27 mouse cellular contexts compared by ENCODE assay signal in the genomic region with DNA sequence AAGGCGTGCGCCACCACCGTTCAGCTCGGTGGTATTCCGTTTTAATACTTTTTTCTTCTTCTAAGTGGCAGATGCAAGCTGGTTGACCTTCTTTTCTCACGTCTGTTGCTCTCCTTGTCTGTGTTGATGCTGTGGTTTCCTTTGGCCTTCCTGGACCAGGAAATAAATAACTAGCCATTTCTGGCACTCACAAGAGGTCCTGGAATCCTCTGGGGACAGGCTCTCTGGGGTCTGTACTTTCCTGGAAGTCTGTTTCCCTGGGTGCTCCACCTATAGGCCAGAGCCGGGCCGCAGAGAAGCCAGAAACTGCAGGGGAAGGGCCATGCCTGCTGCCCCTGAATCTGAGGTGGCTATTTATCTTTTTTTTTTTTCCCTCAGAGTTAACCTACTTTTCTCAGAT. TPM values are rescaled to one million over a fixed set of nuclear protein-coding genes. Genes with fewer than 3 reads are reported as not detected.
DNase-seq lines count a peak whose midpoint lies in the region; ATAC-seq and TF ChIP-seq lines count a peak whose summit lies in the region.
"Had no signal": no experiment of that assay in that cellular context is flagged by ENCODE, and none has a peak within 500 bp of the region (broad histone marks: within the 10 kb centered on the region; RNA-seq: fewer than 3 reads in every experiment).

No protein-coding gene starts in this region.

- no peaks in the 10 kb centered on the region for H3K27me3 ChIP-seq in hindbrain, embryonic 10.5 days (ENCODE audit: insufficient read depth, poor library complexity, severe bottlenecking)
- no peaks in the 10 kb centered on the region for H3K27me3 ChIP-seq in hindbrain, embryonic 11.5 days (ENCODE audit: control insufficient read depth, insufficient read depth, low read length)
- no peaks in the 10 kb centered on the region for H3K27me3 ChIP-seq in spleen, adult 2 months (ENCODE audit: control insufficient read depth, insufficient read depth, low read length)
- H3K27me3 ChIP-seq: hindbrain, embryonic 15.5 days; limb, embryonic 15.5 days; midbrain, embryonic 12.5 days; neural tube, embryonic 15.5 days had no signal

- H3K4me2 ChIP-seq in hindbrain, embryonic 11.5 days (replicated peaks; ENCODE audit: low read depth, low read length), result no peak overlapping the region
- H3K4me2 ChIP-seq: hindbrain, embryonic 15.5 days; limb, embryonic 15.5 days; liver, embryonic 13.5 days; midbrain, embryonic 12.5 days; neural tube, embryonic 15.5 days had no signal

- no peak for ATAC-seq in hindbrain, embryonic 11.5 days (ENCODE audit: low FRiP score)
- ATAC-seq: forebrain, embryonic 16.5 days; inflammation-experienced regulatory T-cells, adult 6 months had no signal

- 80% methylated on average over 8 of the region's 8 CpGs for WGBS in hindbrain, embryonic 10.5 days
- WGBS in hindbrain, embryonic 11.5 days, result 77% methylated on average over 8 of the region's 8 CpGs
- WGBS in spleen, adult 2 months, result 76% methylated on average over 8 of the region's 8 CpGs

- H3K4me3 ChIP-seq in hindbrain, embryonic 10.5 days, result no peak overlapping the region
- no peak overlapping the region for H3K4me3 ChIP-seq in hindbrain, embryonic 11.5 days (ENCODE audit: low read depth, low read length)
- H3K4me3 ChIP-seq in layer of hippocampus, adult 2 months, result no peak overlapping the region
- H3K4me3 ChIP-seq in spleen, adult 2 months (ENCODE audit: extremely low read depth, insufficient read depth, insufficient read length), result peak overlapping the region; percentile 6; the same call in 1 of the 2 replicates
- H3K4me3 ChIP-seq: erythroblast, embryonic 14.5 days; heart, embryonic 10.5 days; hindbrain, embryonic 15.5 days; limb, embryonic 10.5 days; limb, embryonic 15.5 days; liver, embryonic 13.5 days; midbrain, embryonic 12.5 days; neural tube, embryonic 15.5 days had no signal

- H3K27ac ChIP-seq in hindbrain, embryonic 10.5 days, result 0 out of 2 replicates have a peak overlapping the region, but pooled peaks have one; percentile 23
- H3K27ac ChIP-seq in hindbrain, embryonic 11.5 days (ENCODE audit: low read depth, low read length), result no peak overlapping the region
- no peak overlapping the region for H3K27ac ChIP-seq in layer of hippocampus, adult 2 months
- peak overlapping the region; percentile 71; the same call in 1 of the 2 replicates for H3K27ac ChIP-seq in spleen, adult 2 months (ENCODE audit: insufficient read depth, low read length)
- H3K27ac ChIP-seq: heart, embryonic 10.5 days; hindbrain, embryonic 15.5 days; limb, embryonic 10.5 days; limb, embryonic 15.5 days; liver, embryonic 13.5 days; midbrain, embryonic 12.5 days; neural tube, embryonic 15.5 days had no signal

- 0 out of 2 replicates have a peak, but pooled peaks cover 20% of the 10 kb centered on the region for H3K36me3 ChIP-seq in hindbrain, embryonic 10.5 days
- no peaks in the 10 kb centered on the region for H3K36me3 ChIP-seq in hindbrain, embryonic 11.5 days (ENCODE audit: control insufficient read depth, insufficient read depth, low read length)
- H3K36me3 ChIP-seq in spleen, adult 2 months (ENCODE audit: control insufficient read depth, insufficient read depth, low read length), result no peaks in the 10 kb centered on the region
- H3K36me3 ChIP-seq: G1E; heart, embryonic 10.5 days; hindbrain, embryonic 15.5 days; limb, embryonic 10.5 days; limb, embryonic 15.5 days; liver, embryonic 13.5 days; midbrain, embryonic 12.5 days; neural tube, embryonic 15.5 days had no signal

- no peak for TF ChIP-seq POLR2A in spleen, adult 2 months (IDR thresholded peaks at IDR 0.05; ENCODE audit: low read depth, low read length)

- H3K9ac ChIP-seq in hindbrain, embryonic 11.5 days (ENCODE audit: low read depth, low read length), result no peak overlapping the region
- H3K9ac ChIP-seq: hindbrain, embryonic 15.5 days; limb, embryonic 15.5 days; liver, embryonic 13.5 days; midbrain, embryonic 12.5 days; neural tube, embryonic 15.5 days had no signal

- H3K4me1 ChIP-seq in hindbrain, embryonic 10.5 days (replicated peaks), result peaks cover 71% of the 10 kb centered on the region
- H3K4me1 ChIP-seq in hindbrain, embryonic 11.5 days (replicated peaks; ENCODE audit: control insufficient read depth, insufficient read depth, low read length), result peaks cover 3% of the 10 kb centered on the region
- peaks cover 37% of the 10 kb centered on the region; the same call in 1 of the 2 replicates for H3K4me1 ChIP-seq in spleen, adult 2 months (ENCODE audit: control insufficient read depth, insufficient read depth, insufficient read length)

- DNase-seq in hindbrain, embryonic 10.5 days (ENCODE audit: low spot score), result no peak
- no peak for DNase-seq in hindbrain, embryonic 11.5 days (ENCODE audit: low spot score)
- DNase-seq in layer of hippocampus, adult 2 months (ENCODE audit: low spot score in 2 of 2), result no peak
- no peak for DNase-seq in layer of hippocampus, postnatal 10 days (ENCODE audit: low spot score in 2 of 2)
- no peak for DNase-seq in spleen, adult 2 months (ENCODE audit: low read depth in 1 of 2, low spot score in 2 of 2)
- no peak for DNase-seq in spleen, postnatal 14 days (ENCODE audit: low spot score in 2 of 2)
- DNase-seq in cerebellum, adult 9-10 months, result no peak
- DNase-seq: adrenal gland, postnatal 10 days; cerebellum, adult 11-12 months; cerebellum, postnatal 14 days; heart, postnatal 4 days; kidney, adult 11 months; liver, embryonic 13.5 days; lung, adult 18-20 months; retina, postnatal 1 day; right cerebral cortex, postnatal 14 days; thymus, postnatal 4 days had no signal

- peak; percentile 13; the same call in 1 of the 2 replicates for TF ChIP-seq CTCF in layer of hippocampus, adult 2 months (conservative IDR thresholded peaks at IDR 0.05)
- TF ChIP-seq CTCF in spleen, adult 2 months (IDR thresholded peaks at IDR 0.05; ENCODE audit: extremely low read depth, insufficient read depth, insufficient read length, insufficient replicate concordance), result no peak

- no peaks in the 10 kb centered on the region for H3K9me3 ChIP-seq in hindbrain, embryonic 10.5 days
- H3K9me3 ChIP-seq in hindbrain, embryonic 11.5 days (ENCODE audit: control insufficient read depth, low read length), result no peaks in the 10 kb centered on the region
- H3K9me3 ChIP-seq: G1E; heart, embryonic 10.5 days; hindbrain, embryonic 15.5 days; limb, embryonic 10.5 days; limb, embryonic 15.5 days; liver, embryonic 13.5 days; midbrain, embryonic 12.5 days; neural tube, embryonic 15.5 days had no signal

RNA-seq across cellular contexts. Expression of a gene that starts 8.9 kb away (rescaled TPM):
- polyA plus RNA-seq in hindbrain, embryonic 10.5 days (2016; fragmentation: Nextera tagmentation; extraction: Ambion mirVana), result 16.8 and 20.8 TPM in 2 replicates
- polyA plus RNA-seq in hindbrain, embryonic 11.5 days (2014; fragmentation: Nextera tagmentation; extraction: Ambion mirVana), result 15.7 and 21.2 TPM in 2 replicates
- total RNA-seq in layer of hippocampus, adult 2 months (2021), result 10 to 100 TPM; 13.7 to 15.5 TPM
- total RNA-seq in layer of hippocampus, postnatal 10 days (2021), result 10 to 100 TPM; 27.1 to 28.0 TPM
- 22.2 and 30.5 TPM in 2 replicates for polyA plus RNA-seq in spleen, adult 2 months (2012; rRNA removed)
- polyA plus RNA-seq: G1E had no signal

RNA-seq across cellular contexts. Expression of a gene that starts 24.0 kb away (rescaled TPM):
- polyA plus RNA-seq in hindbrain, embryonic 10.5 days (2016; fragmentation: Nextera tagmentation; extraction: Ambion mirVana), result 31.9 and 36.3 TPM in 2 replicates
- polyA plus RNA-seq in hindbrain, embryonic 11.5 days (2014; fragmentation: Nextera tagmentation; extraction: Ambion mirVana), result 36.6 and 61.7 TPM in 2 replicates
- 100 to 1,000 TPM in 1 of 2 experiments, 10 to 100 TPM in 1; 80.8 to 101 TPM for total RNA-seq in layer of hippocampus, adult 2 months (2021)
- total RNA-seq in layer of hippocampus, postnatal 10 days (2021), result 10 to 100 TPM; 93.0 to 99.9 TPM
- 34.0 and 39.3 TPM in 2 replicates for polyA plus RNA-seq in spleen, adult 2 months (2012; rRNA removed)

Comparison
In these comparisons a context has a peak if more than half of its experiments do, and no peak if none do; other contexts are left out.
1. H3K27ac ChIP-seq: peak in hindbrain, embryonic 10.5 days (single experiment) and spleen, adult 2 months (single experiment); none in hindbrain, embryonic 11.5 days (single experiment) and layer of hippocampus, adult 2 months (single experiment).